Mouse (Mus musculus) brown adipose tissue, adult 24 weeks (tissue): ENCODE data around the gene Aqp5. TPM values are rescaled to one million over a fixed set of nuclear protein-coding genes. Genes with fewer than 3 reads are reported as not detected.

Source experiments
- H3K27ac ChIP-seq: fragments of 200-500 bp; replicated peaks from 2 replicates; pipeline ENCODE4 v1.5.1; 2012; ENCODE audit warnings: low read depth, mild to moderate bottlenecking, low read length
- H3K4me1 ChIP-seq: fragments of 200-500 bp; 2 replicates; pipeline ENCODE4 v1.6.1; 2012; ENCODE audit warnings: low read length, mixed read lengths; ENCODE audit not compliant: control insufficient read depth, insufficient read depth, insufficient read length
- H3K4me3 ChIP-seq: fragments of 200-500 bp; 2 replicates; pipeline ENCODE4 v1.5.1; 2012; ENCODE audit warnings: low read depth, mild to moderate bottlenecking, low read length, moderate library complexity; ENCODE audit not compliant: insufficient read depth
- polyA plus RNA-seq: library from polyadenylated mRNA; stranded (reverse); fragments of >200 nt; gene quantifications from 2 replicates; pipeline ENCODE4 v1.2.4, GENCODE M21; 2012; ENCODE audit not compliant: missing spikeins, insufficient read depth, insufficient read length

Gene Aqp5
- polyA plus RNA-seq, result not detected in 2 replicates

DNA sequence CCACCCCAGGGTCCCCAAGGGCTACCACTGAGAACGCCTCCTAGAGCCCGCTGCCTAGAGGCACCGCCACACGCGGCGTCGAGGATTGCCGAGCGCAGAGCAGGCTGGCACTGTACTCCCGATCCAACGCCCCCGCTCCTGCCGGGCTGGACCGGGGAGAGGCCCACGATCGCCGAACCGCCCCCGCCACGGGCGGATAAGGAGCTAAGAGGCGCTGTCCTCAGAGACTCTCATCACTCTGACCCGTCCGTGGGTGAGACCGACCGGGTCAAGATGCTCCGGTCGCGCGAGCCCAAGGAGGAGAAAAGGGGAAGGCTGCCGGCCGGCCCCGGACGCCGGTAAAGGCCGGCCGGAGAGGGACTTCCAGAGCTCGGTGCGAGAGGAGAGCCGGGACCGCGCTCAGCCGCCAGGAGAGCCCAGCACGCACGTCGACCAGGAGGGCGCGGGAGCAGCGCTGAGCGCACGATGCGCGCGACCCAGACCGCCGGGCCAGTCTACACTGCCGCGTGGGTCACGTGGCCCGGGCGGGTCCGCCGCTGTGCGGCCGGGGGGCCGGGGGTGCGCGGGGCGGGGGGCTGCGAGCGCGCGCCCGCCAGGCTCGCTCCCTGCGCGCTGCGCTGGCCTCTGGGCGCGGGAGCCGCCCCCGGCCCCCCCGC, at the start of gene Aqp5:
Gene Aqp5 (plus strand): TSS at position 354 of the 656 bp plus-strand sequence.
- H3K27ac ChIP-seq, result no peak within 1 kb of the TSS
- H3K4me3 ChIP-seq, result no peak within 1 kb of the TSS
- H3K4me1 ChIP-seq, result no peaks in the 10 kb centered on the region

DNA sequence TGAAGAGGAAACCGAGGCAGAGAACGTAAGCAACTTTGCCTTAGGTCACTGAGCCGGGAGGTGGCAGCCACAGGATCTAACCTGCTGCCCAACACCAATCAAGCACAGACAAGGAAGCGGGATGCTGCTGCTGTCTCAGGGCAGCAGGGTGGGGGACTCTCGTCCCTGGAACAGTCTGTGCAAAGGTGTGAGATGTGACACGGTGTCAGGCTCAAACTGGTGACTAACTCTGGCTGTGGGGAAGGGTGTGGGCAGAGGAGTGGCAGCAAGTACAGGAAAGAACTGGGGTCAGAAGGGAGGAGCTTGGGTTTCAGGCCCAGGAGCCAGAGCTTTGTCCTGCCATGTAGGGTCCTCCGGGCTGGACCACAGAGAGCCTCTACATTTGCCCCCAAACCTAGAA, 46.5 kb upstream of the Aqp5 start:
- H3K4me1 ChIP-seq, result no peaks in the 10 kb centered on the region
- no peak overlapping the region for H3K27ac ChIP-seq
- no peak overlapping the region for H3K4me3 ChIP-seq

DNA sequence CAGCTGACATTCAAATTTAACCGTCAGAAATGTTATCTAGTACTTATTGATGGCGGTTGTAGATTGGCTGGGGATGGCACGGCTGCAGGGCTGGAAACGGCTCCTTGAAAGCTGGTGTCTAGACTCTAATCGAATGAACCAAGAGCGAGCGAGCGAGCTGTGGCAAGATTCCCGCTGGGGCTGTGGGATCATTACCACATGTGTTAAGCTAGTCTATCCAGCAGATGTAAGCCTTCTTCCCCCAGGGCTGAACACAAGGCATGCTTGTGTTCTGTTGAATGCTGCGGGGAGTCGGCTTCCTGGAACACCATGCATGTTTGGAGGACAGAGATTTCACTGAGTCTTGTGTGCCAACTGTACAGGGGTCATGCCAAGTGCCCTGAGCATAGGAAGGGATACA, 44.0 kb upstream of the Aqp5 start:
- no peak overlapping the region for H3K27ac ChIP-seq
- no peak overlapping the region for H3K4me3 ChIP-seq
- H3K4me1 ChIP-seq, result no peaks in the 10 kb centered on the region

DNA sequence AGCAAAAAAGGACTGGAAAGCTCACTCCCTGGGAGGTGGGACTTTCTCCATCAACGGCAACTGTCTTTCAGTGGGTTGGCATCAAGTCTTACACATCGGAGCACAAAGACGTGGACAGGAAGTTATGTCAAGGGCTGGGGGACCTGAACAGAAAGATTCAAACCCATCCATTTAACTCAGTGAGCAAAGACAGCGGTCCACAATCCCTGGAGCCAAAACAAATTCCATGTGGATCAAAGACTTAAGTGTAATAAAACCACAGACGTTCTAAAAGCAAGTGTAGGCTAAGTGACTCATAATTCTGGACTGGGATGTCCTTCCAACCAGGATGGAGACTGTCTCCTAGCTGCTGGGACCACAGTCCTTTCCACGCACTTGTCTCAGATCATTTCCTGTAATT, 42.9 kb upstream of the Aqp5 start:
- Histone ChIP-seq H3K4me3 (no peak overlapping the region), H3K27ac (no peak overlapping the region), H3K4me1 (no peaks in the 10 kb centered on the region)

DNA sequence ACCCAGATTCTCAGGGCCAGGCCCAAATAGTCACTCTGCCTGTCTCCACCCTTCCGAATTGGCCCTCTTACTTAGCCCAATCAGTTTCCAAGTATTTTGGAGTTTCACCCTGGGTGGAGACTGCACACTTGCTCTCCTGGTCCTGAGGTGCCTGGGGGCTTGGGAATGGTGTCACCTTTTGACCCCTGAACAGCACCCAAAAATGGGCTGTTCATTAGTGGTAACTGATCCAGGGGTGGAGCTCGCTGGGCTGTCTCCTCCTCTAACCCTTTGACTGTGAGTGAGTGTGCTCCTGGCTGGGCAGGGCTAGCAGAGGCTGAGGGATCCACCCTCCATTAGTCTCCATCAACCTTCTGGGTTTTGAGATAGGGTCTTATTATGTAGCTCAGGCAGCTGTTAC, 40.7 kb upstream of the Aqp5 start:
- H3K4me3 ChIP-seq, result no peak overlapping the region
- no peaks in the 10 kb centered on the region for H3K4me1 ChIP-seq
- no peak overlapping the region for H3K27ac ChIP-seq

DNA sequence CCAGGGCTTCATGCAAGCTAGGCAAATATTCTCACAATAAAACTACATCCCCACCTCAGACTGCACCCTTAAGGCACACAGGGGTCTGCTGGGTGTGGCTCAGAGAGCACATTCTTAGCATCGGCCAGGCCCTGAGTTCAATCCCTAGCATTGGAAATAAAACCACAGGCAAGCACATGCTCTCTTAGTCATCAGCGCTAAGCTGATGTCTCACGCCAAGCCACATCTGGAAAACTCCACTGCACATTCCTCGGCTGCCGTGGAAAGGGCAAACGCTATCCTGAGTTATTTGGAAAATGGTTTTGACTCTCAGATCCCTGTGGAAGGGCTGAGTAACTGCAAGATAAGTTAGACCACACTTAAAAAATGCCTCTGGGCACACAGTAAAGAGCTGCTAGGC, 36.8 kb upstream of the Aqp5 start:
- Histone ChIP-seq H3K27ac (no peak overlapping the region), H3K4me3 (no peak overlapping the region), H3K4me1 (no peaks in the 10 kb centered on the region)

DNA sequence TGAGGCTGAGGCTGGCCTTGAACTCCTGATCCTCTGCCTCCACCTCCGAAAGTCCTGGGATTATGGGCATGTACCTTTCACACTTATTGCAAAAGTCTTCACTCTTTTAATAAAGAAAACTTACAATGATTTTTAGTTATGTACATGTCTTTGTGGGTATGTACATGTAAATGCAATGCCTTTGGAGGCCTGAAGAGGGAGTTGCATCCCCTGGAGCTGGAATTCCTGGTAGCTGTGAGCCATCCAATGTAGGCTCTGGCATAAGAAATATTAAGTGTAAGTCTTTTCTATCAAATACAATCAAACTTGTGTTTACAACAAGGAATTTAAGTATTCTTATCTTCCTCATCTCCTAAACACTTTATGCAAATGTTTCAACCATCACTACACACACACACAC, 31.6 kb upstream of the Aqp5 start:
- no peak overlapping the region for H3K27ac ChIP-seq
- no peaks in the 10 kb centered on the region for H3K4me1 ChIP-seq
- H3K4me3 ChIP-seq, result no peak overlapping the region

DNA sequence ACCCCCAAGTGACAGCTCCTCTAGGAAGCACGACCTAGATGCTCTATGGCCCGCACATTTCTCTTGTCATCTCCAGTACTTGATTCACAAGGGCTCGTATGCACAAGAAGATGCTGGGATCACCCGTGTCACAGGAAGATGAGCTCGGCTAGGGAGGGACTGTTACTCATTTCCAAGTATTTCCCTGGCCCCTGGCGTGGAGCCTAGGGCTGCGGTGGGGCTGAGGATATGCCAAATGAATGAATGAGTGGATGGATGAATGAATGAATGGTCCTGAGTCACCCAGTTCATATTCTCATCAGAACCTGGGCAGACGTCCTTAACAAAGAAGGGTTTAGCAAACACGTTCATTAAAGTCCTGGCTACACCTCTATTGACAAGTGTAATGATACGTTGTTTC, 30.3 kb upstream of the Aqp5 start:
- Histone ChIP-seq H3K4me3 (no peak overlapping the region), H3K27ac (no peak overlapping the region), H3K4me1 (no peaks in the 10 kb centered on the region)

DNA sequence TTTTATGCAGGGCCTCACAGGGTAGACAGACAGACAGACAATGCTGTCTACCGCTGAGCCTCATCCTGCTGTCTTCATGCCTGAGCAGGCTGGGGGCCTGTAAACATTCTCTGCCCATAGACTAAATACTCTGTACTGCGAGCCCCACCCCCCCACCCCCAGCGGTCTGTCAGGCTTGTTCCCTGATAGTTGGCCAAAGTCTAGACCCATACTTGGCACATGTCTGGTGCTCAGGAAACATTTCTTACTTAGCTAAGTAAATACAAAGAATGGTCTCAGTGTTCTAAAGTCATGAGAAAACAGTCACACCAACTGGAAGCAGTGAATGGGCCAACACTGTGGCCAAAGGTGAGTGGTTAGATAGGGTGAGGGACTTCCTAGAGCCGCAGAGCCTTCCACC, 23.2 kb upstream of the Aqp5 start:
- Histone ChIP-seq H3K27ac (no peak overlapping the region), H3K4me3 (no peak overlapping the region), H3K4me1 (no peaks in the 10 kb centered on the region)

DNA sequence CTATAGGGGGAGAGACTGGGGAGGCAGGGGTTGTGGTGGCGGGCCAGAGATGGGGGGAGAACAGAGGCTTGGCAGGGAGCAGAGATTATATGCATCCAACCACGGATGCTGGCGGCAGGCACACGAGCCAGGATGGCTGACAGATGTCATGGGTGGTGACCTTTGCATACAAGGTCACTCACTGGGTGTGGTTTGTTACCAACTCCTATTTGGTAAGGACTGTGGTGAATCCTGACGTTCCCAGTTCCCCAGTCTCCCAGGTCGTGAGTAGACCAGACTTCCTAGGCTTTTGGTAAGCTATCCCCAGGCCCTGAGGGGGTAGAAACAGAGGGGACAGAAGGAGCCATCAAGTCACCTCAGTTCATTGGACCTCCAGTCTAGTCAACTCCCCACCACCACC, 21.9 kb upstream of the Aqp5 start:
- Histone ChIP-seq H3K27ac (no peak overlapping the region), H3K4me1 (no peaks in the 10 kb centered on the region), H3K4me3 (no peak overlapping the region)

DNA sequence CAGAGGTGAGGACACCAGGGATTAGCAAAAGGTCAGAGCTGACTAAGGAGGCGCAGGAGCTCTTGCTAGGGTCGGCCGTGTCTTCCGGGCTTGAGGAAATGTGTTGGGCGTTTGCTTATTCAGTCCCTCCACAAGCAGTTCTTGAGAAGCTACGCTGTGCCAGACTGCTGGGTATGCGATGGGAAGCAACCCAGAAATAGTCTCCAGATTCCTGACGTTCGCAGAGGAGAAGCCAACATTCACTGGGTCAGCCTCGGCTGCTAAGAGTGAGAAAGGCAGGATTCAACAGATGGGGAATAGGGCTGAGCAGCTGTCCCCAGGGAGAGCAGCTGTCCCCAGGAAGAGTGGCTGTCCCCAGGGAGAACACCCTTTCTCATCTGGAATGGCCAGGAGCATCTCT, 21.5 kb upstream of the Aqp5 start:
- Histone ChIP-seq H3K4me1 (no peaks in the 10 kb centered on the region), H3K27ac (no peak overlapping the region), H3K4me3 (no peak overlapping the region)

DNA sequence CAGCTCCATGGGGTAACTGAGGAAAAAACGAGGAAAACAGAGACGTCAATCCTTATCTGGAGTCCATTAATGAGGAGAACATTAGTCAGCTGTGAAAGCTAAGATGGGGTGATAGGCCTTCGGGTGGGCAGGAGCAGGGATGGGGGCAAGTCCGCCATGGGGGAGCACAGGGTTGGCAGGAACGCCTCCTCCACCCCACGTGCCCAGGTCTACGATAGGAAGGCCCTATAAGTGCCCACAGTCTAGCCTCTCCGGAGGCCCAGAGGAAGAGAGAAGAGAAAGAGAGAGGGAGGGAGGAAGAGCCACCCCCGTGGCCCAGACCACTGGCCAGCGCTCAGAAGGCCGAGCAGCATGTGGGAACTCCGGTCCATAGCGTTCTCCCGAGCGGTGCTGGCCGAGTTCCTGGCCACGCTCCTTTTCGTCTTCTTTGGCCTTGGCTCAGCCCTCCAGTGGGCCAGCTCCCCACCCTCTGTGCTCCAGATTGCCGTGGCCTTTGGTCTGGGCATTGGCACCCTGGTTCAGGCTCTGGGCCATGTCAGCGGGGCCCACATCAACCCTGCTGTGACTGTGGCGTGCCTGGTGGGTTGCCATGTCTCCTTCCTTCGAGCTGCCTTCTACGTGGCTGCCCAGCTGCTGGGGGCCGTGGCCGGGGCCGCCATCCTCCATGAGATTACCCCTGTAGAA, 11.6 kb upstream of the Aqp5 start, which contains the start of gene Aqp2:
Gene Aqp2 (plus strand): TSS at position 254 of the 684 bp plus-strand sequence.
- no peak within 1 kb of the TSS for H3K4me3 ChIP-seq
- H3K27ac ChIP-seq, result no peak within 1 kb of the TSS
- peaks cover 2% of the 10 kb centered on the region for H3K4me1 ChIP-seq

DNA sequence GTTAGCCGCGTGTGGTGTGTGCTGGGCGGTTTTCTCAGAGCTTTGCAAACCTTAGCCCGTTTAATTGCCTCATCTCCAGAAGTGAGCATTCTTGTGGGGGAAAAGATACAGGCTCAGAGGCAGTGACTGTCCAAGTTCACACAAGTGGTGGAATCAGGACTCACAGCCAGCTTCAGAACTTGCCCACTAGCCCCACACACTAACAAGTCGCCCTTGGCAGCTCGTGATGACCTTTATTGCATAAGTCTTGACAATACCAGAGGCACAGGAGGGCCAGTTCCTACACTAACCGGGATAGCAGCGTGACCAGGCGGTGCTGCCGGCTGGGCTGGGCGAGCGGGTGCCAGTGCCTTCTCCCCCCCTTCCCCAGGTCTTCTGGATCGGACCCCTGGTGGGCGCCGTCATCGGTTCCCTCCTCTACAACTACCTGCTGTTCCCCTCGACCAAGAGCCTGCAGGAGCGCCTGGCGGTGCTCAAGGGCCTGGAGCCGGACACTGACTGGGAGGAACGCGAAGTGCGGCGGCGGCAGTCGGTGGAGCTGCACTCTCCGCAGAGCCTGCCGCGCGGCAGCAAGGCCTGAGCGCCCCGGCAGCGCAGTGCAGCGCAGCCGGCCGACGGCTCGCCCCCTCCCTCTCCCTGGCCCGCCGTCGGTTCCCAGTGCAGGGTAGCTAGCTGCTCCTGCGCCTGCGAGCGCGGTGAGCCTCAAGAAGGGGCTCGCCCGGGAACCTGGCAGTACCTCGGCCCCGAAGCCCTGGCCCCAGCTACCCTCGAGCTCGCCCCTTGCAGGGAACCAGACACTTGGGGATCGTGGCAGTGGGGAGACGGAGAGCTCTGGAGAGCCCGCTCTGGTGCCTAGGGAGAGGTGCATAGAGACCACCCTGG, 6.9 kb upstream of the Aqp5 start:
- no peak overlapping the region for H3K27ac ChIP-seq
- H3K4me3 ChIP-seq, result peak overlapping the region; percentile 56
- H3K4me1 ChIP-seq, result peaks cover 7% of the 10 kb centered on the region

DNA sequence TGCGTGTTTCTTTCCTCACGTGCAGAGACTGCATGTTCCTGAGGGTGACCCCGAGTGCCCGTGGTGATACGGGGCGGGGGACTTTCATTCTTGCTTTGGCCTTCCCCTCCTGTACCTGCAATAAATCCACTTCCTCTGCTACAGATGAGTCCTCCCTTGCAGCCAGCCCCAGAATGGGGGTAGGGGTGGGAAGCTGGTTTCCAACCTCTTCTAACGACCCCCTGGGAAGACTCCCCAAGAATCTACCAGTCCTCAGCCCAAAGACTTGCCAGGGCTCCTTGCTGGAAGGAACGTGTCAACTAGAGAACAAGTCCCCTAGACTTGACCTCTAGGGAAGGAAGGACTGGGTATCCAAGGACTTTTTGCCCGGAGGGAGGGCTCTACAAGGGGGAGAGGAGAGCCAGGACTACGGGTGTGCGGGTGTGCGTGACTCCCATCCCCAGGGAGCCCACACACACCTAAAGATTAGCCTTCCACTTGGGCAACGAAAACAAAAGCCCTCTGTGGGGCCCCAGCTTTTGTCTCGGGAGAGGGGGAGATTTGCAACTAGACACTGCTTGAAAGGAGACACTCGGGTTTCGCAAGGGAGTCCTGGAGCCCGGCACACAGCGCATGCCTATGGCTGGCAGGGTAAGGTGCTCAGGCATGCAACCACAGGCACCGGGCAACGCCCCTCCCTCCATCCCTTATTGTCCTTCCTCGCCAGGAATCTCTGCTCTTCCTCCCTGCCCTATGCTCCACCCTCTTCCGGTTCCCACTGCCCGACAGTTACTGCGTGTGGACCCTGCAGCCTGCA, 6.0 kb upstream of the Aqp5 start:
- Histone ChIP-seq H3K27ac (no peak overlapping the region), H3K4me1 (peaks cover 7% of the 10 kb centered on the region), H3K4me3 (peak overlapping the region; percentile 56)

DNA sequence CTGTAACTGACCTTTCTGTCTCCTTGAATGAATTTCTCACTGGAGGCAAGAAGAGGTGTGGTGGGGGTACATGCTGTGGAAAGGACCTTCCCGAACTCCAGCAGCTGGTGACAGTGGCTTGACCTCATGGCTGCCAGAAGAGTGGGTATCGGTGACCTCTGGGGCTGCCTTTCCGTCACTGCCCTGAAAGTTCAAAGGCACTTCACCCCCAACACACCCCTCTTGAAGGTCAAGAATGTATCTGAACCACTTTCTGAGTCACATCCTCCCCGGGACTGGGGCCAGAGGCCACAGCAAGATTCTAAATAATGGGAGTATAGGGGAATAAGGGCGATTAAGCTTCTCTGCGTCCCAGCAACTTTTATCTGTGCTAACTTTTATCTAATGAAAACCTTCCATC, 4.8 kb upstream of the Aqp5 start:
- H3K4me3 ChIP-seq, result no peak overlapping the region
- no peak overlapping the region for H3K27ac ChIP-seq
- peaks cover 7% of the 10 kb centered on the region for H3K4me1 ChIP-seq
